Mouse (Mus musculus): Measurements from ENCODE around the gene Capsl. TPM values are rescaled to one million over a fixed set of nuclear protein-coding genes. Genes with fewer than 3 reads are reported as not detected.

Capsl gene
- 0.65 and 1.1 TPM in 2 replicates for polyA plus RNA-seq (2015; fragmentation: Nextera tagmentation; extraction: Ambion mirVana)

GRCm38 (mm10) chr15:9435534-9436180, at the start of gene Capsl:
Gene Capsl, plus strand, starts transcription at chr15:9436028.
- 41% methylated on average over 12 of the region's 12 CpGs for WGBS (ENCODE audit: insufficient replicate concordance)
- Histone ChIP-seq H3K27me3 (ENCODE audit: insufficient read depth, low read length) (no peaks in the 10 kb centered on the region), H3K4me2 (ENCODE audit: low read depth, low read length) (peak within 1 kb of the TSS; percentile 47), H3K9me3 (ENCODE audit: low read length) (no peaks in the 10 kb centered on the region), H3K36me3 (replicated peaks; ENCODE audit: insufficient read depth, low read length) (no peaks in the 10 kb centered on the region), H3K9ac (replicated peaks) (no peak within 1 kb of the TSS), H3K4me3 (ENCODE audit: low read depth, low read length) (no peak within 1 kb of the TSS), H3K4me1 (ENCODE audit: insufficient read depth) (peaks cover 3% of the 10 kb centered on the region; the same call in 1 of the 2 replicates), H3K27ac (ENCODE audit: low read depth) (no peak within 1 kb of the TSS)
- DNase-seq (peak; percentile 70), ATAC-seq (peak; percentile 79; the same call in 1 of the 2 replicates)
- TF ChIP-seq EP300 (IDR thresholded peaks at IDR 0.05; ENCODE audit: low read depth) (no peak), CTCF (IDR thresholded peaks at IDR 0.05; ENCODE audit: low read depth) (no peak)

GRCm38 (mm10) chr15:9409475-9409874, 26.4 kb upstream of the Capsl start:
- Histone ChIP-seq H3K9ac (replicated peaks) (no peak overlapping the region), H3K36me3 (replicated peaks; ENCODE audit: insufficient read depth, low read length) (no peaks in the 10 kb centered on the region), H3K9me3 (ENCODE audit: low read length) (no peaks in the 10 kb centered on the region), H3K27me3 (ENCODE audit: insufficient read depth, low read length) (no peaks in the 10 kb centered on the region), H3K4me1 (ENCODE audit: insufficient read depth) (no peaks in the 10 kb centered on the region), H3K27ac (ENCODE audit: low read depth) (no peak overlapping the region), H3K4me3 (ENCODE audit: low read depth, low read length) (no peak overlapping the region), H3K4me2 (ENCODE audit: low read depth, low read length) (no peak overlapping the region)
- ATAC-seq (no peak), DNase-seq (no peak)
- WGBS (ENCODE audit: insufficient replicate concordance), result 76% methylated on average over 3 of the region's 3 CpGs
- TF ChIP-seq CTCF (IDR thresholded peaks at IDR 0.05; ENCODE audit: low read depth) (no peak), EP300 (IDR thresholded peaks at IDR 0.05; ENCODE audit: low read depth) (no peak)

GRCm38 (mm10) chr15:9421163-9421562, 14.7 kb upstream of the Capsl start:
- Histone ChIP-seq H3K27me3 (ENCODE audit: insufficient read depth, low read length) (no peaks in the 10 kb centered on the region), H3K9me3 (ENCODE audit: low read length) (no peaks in the 10 kb centered on the region), H3K36me3 (replicated peaks; ENCODE audit: insufficient read depth, low read length) (no peaks in the 10 kb centered on the region), H3K4me3 (ENCODE audit: low read depth, low read length) (no peak overlapping the region), H3K4me1 (ENCODE audit: insufficient read depth) (no peaks in the 10 kb centered on the region), H3K27ac (ENCODE audit: low read depth) (no peak overlapping the region), H3K9ac (replicated peaks) (no peak overlapping the region), H3K4me2 (ENCODE audit: low read depth, low read length) (no peak overlapping the region)
- ATAC-seq, result no peak
- TF ChIP-seq CTCF (IDR thresholded peaks at IDR 0.05; ENCODE audit: low read depth) (no peak), EP300 (IDR thresholded peaks at IDR 0.05; ENCODE audit: low read depth) (no peak)
- DNase-seq, result no peak

GRCm38 (mm10) chr15:9427849-9428248, 8.0 kb upstream of the Capsl start:
- no peak overlapping the region for H3K27ac ChIP-seq (ENCODE audit: low read depth)
- no peak for DNase-seq
- no peak overlapping the region for H3K4me3 ChIP-seq (ENCODE audit: low read depth, low read length)
- no peaks in the 10 kb centered on the region for H3K27me3 ChIP-seq (ENCODE audit: insufficient read depth, low read length)
- ATAC-seq, result no peak
- no peaks in the 10 kb centered on the region for H3K36me3 ChIP-seq (replicated peaks; ENCODE audit: insufficient read depth, low read length)
- no peaks in the 10 kb centered on the region for H3K9me3 ChIP-seq (ENCODE audit: low read length)
- H3K4me1 ChIP-seq (ENCODE audit: insufficient read depth), result no peaks in the 10 kb centered on the region
- no peak overlapping the region for H3K4me2 ChIP-seq (ENCODE audit: low read depth, low read length)
- TF ChIP-seq EP300 (IDR thresholded peaks at IDR 0.05; ENCODE audit: low read depth), result no peak
- TF ChIP-seq CTCF (IDR thresholded peaks at IDR 0.05; ENCODE audit: low read depth), result no peak
- no peak overlapping the region for H3K9ac ChIP-seq (replicated peaks)

- Histone ChIP-seq H3K36me3 (replicated peaks; ENCODE audit: insufficient read depth, low read length) (no peaks in the 10 kb centered on the region), H3K27me3 (ENCODE audit: insufficient read depth, low read length) (no peaks in the 10 kb centered on the region), H3K27ac (ENCODE audit: low read depth) (no peak overlapping the region), H3K9ac (replicated peaks) (no peak overlapping the region), H3K9me3 (ENCODE audit: low read length) (no peaks in the 10 kb centered on the region), H3K4me3 (ENCODE audit: low read depth, low read length) (no peak overlapping the region), H3K4me1 (ENCODE audit: insufficient read depth) (no peaks in the 10 kb centered on the region), H3K4me2 (ENCODE audit: low read depth, low read length) (no peak overlapping the region)
- WGBS (ENCODE audit: insufficient replicate concordance), result 56% methylated on average over 3 of the region's 3 CpGs
- ATAC-seq (no peak), DNase-seq (no peak)
- TF ChIP-seq CTCF (IDR thresholded peaks at IDR 0.05; ENCODE audit: low read depth), result no peak
- no peak for TF ChIP-seq EP300 (IDR thresholded peaks at IDR 0.05; ENCODE audit: low read depth)
Measured at GRCm38 (mm10) chr15:9429843-9430242, 6.0 kb upstream of the Capsl start.

GRCm38 (mm10) chr15:9451999-9452398, 16.2 kb downstream of the Capsl start:
- Histone ChIP-seq H3K9me3 (ENCODE audit: low read length) (no peaks in the 10 kb centered on the region), H3K4me3 (ENCODE audit: low read depth, low read length) (no peak overlapping the region), H3K4me2 (ENCODE audit: low read depth, low read length) (no peak overlapping the region), H3K9ac (replicated peaks) (no peak overlapping the region), H3K4me1 (ENCODE audit: insufficient read depth) (no peaks in the 10 kb centered on the region), H3K36me3 (replicated peaks; ENCODE audit: insufficient read depth, low read length) (no peaks in the 10 kb centered on the region), H3K27me3 (ENCODE audit: insufficient read depth, low read length) (no peaks in the 10 kb centered on the region), H3K27ac (ENCODE audit: low read depth) (no peak overlapping the region)
- DNase-seq (no peak), ATAC-seq (no peak)
- TF ChIP-seq EP300 (IDR thresholded peaks at IDR 0.05; ENCODE audit: low read depth), result no peak
- peak; percentile 55 for TF ChIP-seq CTCF (IDR thresholded peaks at IDR 0.05; ENCODE audit: low read depth)
- WGBS (ENCODE audit: insufficient replicate concordance), result 79% methylated on average over 1 of the region's 1 CpGs
